Mouse (Mus musculus): ENCODE results near the gene Prkn. TPM values are rescaled to one million over a fixed set of nuclear protein-coding genes. Genes with fewer than 3 reads are reported as not detected.

Prkn gene
- total and polyA plus RNA-seq, 3 experiments = 0.39 to 0.50 TPM; not detected in 1

DNA sequence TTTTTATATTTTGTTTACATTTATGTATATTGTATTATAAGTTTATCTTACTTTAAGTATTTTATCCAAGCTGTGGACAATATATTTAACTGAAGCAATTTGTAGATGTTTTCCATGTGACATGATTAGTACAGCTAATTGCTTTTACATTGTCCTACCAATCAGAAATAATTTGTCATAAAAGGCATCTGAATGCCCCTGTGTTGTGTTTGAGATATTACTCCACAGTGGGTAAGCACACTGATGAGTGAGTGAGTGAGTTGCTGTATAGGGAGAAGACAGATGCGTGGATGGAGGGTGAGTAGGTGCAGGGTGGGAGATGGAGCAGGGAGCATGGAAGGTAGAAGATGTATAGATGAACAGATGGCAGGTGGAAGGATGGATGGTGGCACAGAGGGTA is 218.8 kb downstream of the Prkn start:
- TF ChIP-seq NELFE (IDR thresholded peaks at IDR 0.05; ENCODE audit: low read depth, low read length) = no peak
- TF ChIP-seq ELF1 (IDR thresholded peaks at IDR 0.05; ENCODE audit: low read depth, low read length) = no peak
- Histone ChIP-seq H3K27me3 (ENCODE audit: control insufficient read depth in 1 of 2, insufficient read depth in 2 of 2, low read length in 2 of 2) (no peaks in the 10 kb centered on the region; a peak in 1 of 4 replicates), H3K9ac (ENCODE audit: control insufficient read depth, low read depth, low read length, poor library complexity, severe bottlenecking) (no peak overlapping the region), H3K4me1 (ENCODE audit: control insufficient read depth in 1 of 2, insufficient read depth in 2 of 2, low read length in 2 of 2) (no peaks in the 10 kb centered on the region), H3K4me3 (ENCODE audit: control insufficient read depth in 1 of 2, insufficient read depth in 1 of 2, low read depth in 2 of 2, low read length in 2 of 2) (no peak overlapping the region), H3K79me2 (ENCODE audit: control insufficient read depth, insufficient read depth, low read length, poor library complexity) (no peaks in the 10 kb centered on the region), H3K27ac (ENCODE audit: control insufficient read depth, low read depth, low read length) (no peak overlapping the region), H3K9me3 (replicated peaks; ENCODE audit: insufficient read depth, low read length) (no peaks in the 10 kb centered on the region), H3K36me3 (ENCODE audit: control insufficient read depth in 1 of 2, insufficient read depth in 2 of 2, low read length in 2 of 2) (no peaks in the 10 kb centered on the region)
- no peak for DNase-seq (ENCODE audit: low read depth, low spot score)

DNA sequence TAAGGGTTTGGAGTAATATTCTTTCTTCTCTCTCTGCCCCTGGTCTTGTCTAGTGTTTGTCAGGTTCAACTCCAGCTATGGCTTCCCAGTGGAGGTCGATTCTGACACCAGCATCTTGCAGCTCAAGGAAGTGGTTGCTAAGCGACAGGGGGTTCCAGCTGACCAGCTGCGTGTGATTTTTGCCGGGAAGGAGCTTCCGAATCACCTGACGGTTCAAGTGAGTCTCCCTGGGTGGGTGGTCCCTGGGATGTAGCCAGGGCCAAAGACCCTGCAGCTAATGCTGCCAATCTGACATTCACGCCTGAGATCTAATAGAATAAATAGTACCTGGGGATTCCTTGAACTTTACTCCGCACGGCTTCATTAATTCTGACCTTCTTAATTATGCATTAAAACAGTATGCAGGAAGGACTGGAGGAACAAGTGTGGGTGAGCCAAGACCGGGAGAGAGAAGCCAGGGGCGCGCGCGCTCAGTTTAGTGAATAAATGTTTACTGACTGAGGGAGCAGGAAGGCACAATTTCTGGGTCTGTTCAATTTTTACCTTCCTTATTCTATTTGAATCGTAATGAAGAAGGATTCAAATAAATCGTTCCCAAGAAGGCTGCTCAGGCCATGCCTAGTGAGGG is 227.0 kb downstream of the Prkn start:
- no peak overlapping the region for H3K27ac ChIP-seq (ENCODE audit: control insufficient read depth, low read depth, low read length)
- H3K4me3 ChIP-seq (ENCODE audit: control insufficient read depth in 1 of 2, insufficient read depth in 1 of 2, low read depth in 2 of 2, low read length in 2 of 2) = no peak overlapping the region
- no peaks in the 10 kb centered on the region for H3K36me3 ChIP-seq (ENCODE audit: control insufficient read depth in 1 of 2, insufficient read depth in 2 of 2, low read length in 2 of 2)
- H3K27me3 ChIP-seq (ENCODE audit: control insufficient read depth in 1 of 2, insufficient read depth in 2 of 2, low read length in 2 of 2) = no peaks in the 10 kb centered on the region
- no peaks in the 10 kb centered on the region for H3K9me3 ChIP-seq (replicated peaks; ENCODE audit: insufficient read depth, low read length)
- H3K4me1 ChIP-seq (ENCODE audit: control insufficient read depth in 1 of 2, insufficient read depth in 2 of 2, low read length in 2 of 2) = no peaks in the 10 kb centered on the region
- DNase-seq (ENCODE audit: low read depth, low spot score) = no peak
- TF ChIP-seq MXI1 (IDR thresholded peaks at IDR 0.05; ENCODE audit: low read depth, low read length) (no peak), CHD1 (IDR thresholded peaks at IDR 0.05; ENCODE audit: low read depth, low read length) (no peak), SIN3A (IDR thresholded peaks at IDR 0.05; ENCODE audit: low read length) (no peak), TCF12 (IDR thresholded peaks at IDR 0.05; ENCODE audit: low read depth, low read length) (no peak), KAT2A (conservative IDR thresholded peaks at IDR 0.05; ENCODE audit: low read depth, low read length) (no peak), ZC3H11A (IDR thresholded peaks at IDR 0.05; ENCODE audit: low read depth, low read length) (no peak), MEF2A (IDR thresholded peaks at IDR 0.05; ENCODE audit: extremely low read depth, insufficient replicate concordance, low read depth, low read length, poor library complexity, severe bottlenecking) (no peak), USF1 (IDR thresholded peaks at IDR 0.05; ENCODE audit: low read depth, low read length) (no peak), HCFC1 (IDR thresholded peaks at IDR 0.05; ENCODE audit: low read depth, low read length) (no peak)
- H3K9ac ChIP-seq (ENCODE audit: control insufficient read depth, low read depth, low read length, poor library complexity, severe bottlenecking) = no peak overlapping the region
- no peaks in the 10 kb centered on the region for H3K79me2 ChIP-seq (ENCODE audit: control insufficient read depth, insufficient read depth, low read length, poor library complexity)

DNA sequence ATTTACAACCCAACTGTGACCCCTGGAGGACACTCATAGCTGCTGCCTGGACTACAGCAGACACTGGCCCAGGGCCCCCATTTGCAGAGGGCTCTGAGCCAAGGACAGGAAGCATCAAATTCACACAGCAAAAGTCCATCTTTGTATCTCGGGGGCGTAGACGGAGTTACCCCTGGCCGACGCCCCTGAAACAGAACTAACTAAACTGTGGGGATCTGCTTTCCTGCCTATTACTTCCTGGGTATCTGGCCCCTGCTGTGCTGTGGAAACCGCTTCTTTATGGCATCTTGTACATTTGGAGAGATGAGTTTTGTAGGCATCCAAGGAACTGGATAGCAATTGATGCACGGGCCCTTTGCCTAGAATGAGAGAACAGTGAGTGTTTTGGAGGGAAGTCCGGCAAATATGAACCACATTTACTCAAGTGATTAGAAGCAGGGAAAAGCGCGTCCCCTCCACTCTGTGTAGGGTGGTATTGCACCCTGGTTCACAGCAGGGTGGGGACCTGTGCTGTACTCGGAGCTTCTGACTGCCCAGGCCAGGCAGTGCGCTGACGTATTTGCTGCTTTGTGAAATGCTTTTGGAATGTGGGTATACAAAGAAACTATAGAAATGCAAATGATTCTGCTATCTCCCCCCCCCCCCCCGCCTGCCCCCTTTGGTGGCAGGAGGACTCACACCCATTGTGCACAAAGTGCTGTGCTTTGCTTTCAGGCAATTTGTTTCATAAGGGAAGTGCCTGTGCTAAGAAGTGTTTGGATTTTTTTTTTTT is 227.7 kb downstream of the Prkn start:
- H3K4me3 ChIP-seq (ENCODE audit: control insufficient read depth in 1 of 2, insufficient read depth in 1 of 2, low read depth in 2 of 2, low read length in 2 of 2) = no peak overlapping the region
- no peak for DNase-seq (ENCODE audit: low read depth, low spot score)
- H3K36me3 ChIP-seq (ENCODE audit: control insufficient read depth in 1 of 2, insufficient read depth in 2 of 2, low read length in 2 of 2) = no peaks in the 10 kb centered on the region
- no peaks in the 10 kb centered on the region for H3K79me2 ChIP-seq (ENCODE audit: control insufficient read depth, insufficient read depth, low read length, poor library complexity)
- no peak overlapping the region for H3K27ac ChIP-seq (ENCODE audit: control insufficient read depth, low read depth, low read length)
- H3K9me3 ChIP-seq (replicated peaks; ENCODE audit: insufficient read depth, low read length) = no peaks in the 10 kb centered on the region
- H3K4me1 ChIP-seq (ENCODE audit: control insufficient read depth in 1 of 2, insufficient read depth in 2 of 2, low read length in 2 of 2) = no peaks in the 10 kb centered on the region
- TF ChIP-seq E2F4 (IDR thresholded peaks at IDR 0.05; ENCODE audit: borderline replicate concordance, low read depth, low read length) (no peak), SMC3 (IDR thresholded peaks at IDR 0.05; ENCODE audit: low read depth, low read length) (0 out of 2 replicates have a peak, but pooled peaks have one; percentile 12), TBP (IDR thresholded peaks at IDR 0.05; ENCODE audit: low read depth, low read length) (no peak), BHLHE40 (IDR thresholded peaks at IDR 0.05; ENCODE audit: borderline replicate concordance, low read depth, low read length) (no peak)
- no peak overlapping the region for H3K9ac ChIP-seq (ENCODE audit: control insufficient read depth, low read depth, low read length, poor library complexity, severe bottlenecking)
- no peaks in the 10 kb centered on the region for H3K27me3 ChIP-seq (ENCODE audit: control insufficient read depth in 1 of 2, insufficient read depth in 2 of 2, low read length in 2 of 2)

Measured in MEL (cell line).